In the genomic region with DNA sequence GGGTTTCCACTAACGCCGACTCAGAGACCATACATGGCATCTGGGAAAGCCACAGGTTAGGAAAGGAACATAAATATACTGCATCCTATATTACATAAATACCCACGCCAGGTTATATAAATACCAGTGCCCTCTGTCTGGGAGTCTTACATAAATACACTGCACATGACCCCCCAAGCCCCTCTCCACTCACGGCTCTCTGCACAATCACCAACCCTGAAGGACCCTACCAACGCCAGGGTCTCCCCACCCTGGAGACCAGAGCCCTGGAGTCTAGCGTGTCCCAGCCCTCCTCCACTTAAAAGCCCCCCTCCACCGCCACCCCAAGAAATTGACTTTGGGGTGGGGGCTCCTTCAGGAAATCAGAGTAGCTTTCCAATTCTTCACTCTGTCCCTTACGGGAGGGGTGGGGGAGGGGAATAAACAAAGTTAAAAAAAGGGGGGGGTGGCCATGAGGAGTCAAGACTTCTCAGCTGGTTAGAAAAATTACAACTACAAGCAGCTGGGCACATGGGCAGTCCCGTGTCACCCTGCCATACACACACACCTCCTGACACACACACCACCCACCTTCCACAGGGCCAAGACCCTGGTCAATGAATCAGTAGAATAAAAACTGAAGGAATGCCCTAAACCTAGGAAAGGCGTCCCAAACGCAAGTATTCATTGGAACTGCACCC, we compare ENCODE assay signal across 8 mouse cellular contexts. TPM values are rescaled to one million over a fixed set of nuclear protein-coding genes. Genes with fewer than 3 reads are reported as not detected.
DNase-seq lines count a peak whose midpoint lies in the region; ATAC-seq and TF ChIP-seq lines count a peak whose summit lies in the region.

No protein-coding gene starts in this region.

- H3K9me3 ChIP-seq in heart, embryonic 15.5 days (replicated peaks): no peaks in the 10 kb centered on the region
- no peaks in the 10 kb centered on the region for H3K9me3 ChIP-seq in hindbrain, embryonic 10.5 days
- H3K9me3 ChIP-seq in midbrain, embryonic 10.5 days (replicated peaks): no peaks in the 10 kb centered on the region

- intact Hi-C loops in heart, postnatal 36 days (cut with DNase I): loop anchor here (5.0 kb wide), 1 partner anchor 58 kb away; no protein-coding TSS in a partner anchor

- no peak for TF ChIP-seq CTCF in bone marrow, adult 2 months (IDR thresholded peaks at IDR 0.05; ENCODE audit: control insufficient read depth, insufficient read depth, low read length)

- peak overlapping the region; percentile 93 for H3K4me3 ChIP-seq in heart, embryonic 15.5 days
- peak overlapping the region; percentile 54 for H3K4me3 ChIP-seq in bone marrow, adult 2 months (replicated peaks; ENCODE audit: control insufficient read depth, low read depth, low read length)
- peak overlapping the region; percentile 98 for H3K4me3 ChIP-seq in hindbrain, embryonic 10.5 days
- peak overlapping the region; percentile 91 for H3K4me3 ChIP-seq in midbrain, embryonic 10.5 days

- peaks cover 71% of the 10 kb centered on the region for H3K4me1 ChIP-seq in heart, embryonic 15.5 days (replicated peaks)
- no peaks in the 10 kb centered on the region; the same call in 1 of the 2 replicates for H3K4me1 ChIP-seq in bone marrow, adult 2 months (ENCODE audit: control insufficient read depth, insufficient read depth, low read length)
- peaks cover 81% of the 10 kb centered on the region for H3K4me1 ChIP-seq in hindbrain, embryonic 10.5 days (replicated peaks)
- H3K4me1 ChIP-seq in midbrain, embryonic 10.5 days: peaks cover 77% of the 10 kb centered on the region

- no peaks in the 10 kb centered on the region for H3K27me3 ChIP-seq in heart, embryonic 15.5 days
- peaks cover 9% of the 10 kb centered on the region; the same call in 1 of the 2 replicates for H3K27me3 ChIP-seq in hindbrain, embryonic 10.5 days (ENCODE audit: insufficient read depth, poor library complexity, severe bottlenecking)
- H3K27me3 ChIP-seq in midbrain, embryonic 10.5 days (ENCODE audit: low read depth, poor library complexity, severe bottlenecking): peaks cover 8% of the 10 kb centered on the region; the same call in 1 of the 2 replicates

- WGBS in heart, embryonic 15.5 days: 22% methylated on average over 11 of the region's 11 CpGs
- WGBS in bone marrow, adult 2 months: 6% methylated on average over 11 of the region's 11 CpGs
- WGBS in hindbrain, embryonic 10.5 days: 27% methylated on average over 11 of the region's 11 CpGs
- 29% methylated on average over 11 of the region's 11 CpGs for WGBS in midbrain, embryonic 10.5 days

- H3K4me2 ChIP-seq in heart, embryonic 15.5 days: peak overlapping the region; percentile 70

- H3K9ac ChIP-seq in heart, embryonic 15.5 days: peak overlapping the region; percentile 97

- no peak for ATAC-seq in heart, embryonic 15.5 days (replicated peaks; ENCODE audit: insufficient number of reproducible peaks, insufficient read depth, low FRiP score, low read depth)

- TF ChIP-seq POLR2A in bone marrow, adult 2 months (IDR thresholded peaks at IDR 0.05; ENCODE audit: borderline replicate concordance, control insufficient read depth, low read depth, low read length): no peak

- peak overlapping the region; percentile 97 for H3K27ac ChIP-seq in heart, embryonic 15.5 days
- peak overlapping the region; percentile 88; the same call in 1 of the 2 replicates for H3K27ac ChIP-seq in bone marrow, adult 2 months (ENCODE audit: control insufficient read depth, insufficient read depth, low read depth, low read length, poor library complexity)
- H3K27ac ChIP-seq in hindbrain, embryonic 10.5 days: peak overlapping the region; percentile 100
- H3K27ac ChIP-seq in midbrain, embryonic 10.5 days (replicated peaks): peak overlapping the region; percentile 100

- DNase-seq in heart, postnatal 36 days: no peak
- DNase-seq in hindbrain, embryonic 10.5 days (ENCODE audit: low spot score): no peak
- no peak for DNase-seq in midbrain, embryonic 10.5 days (ENCODE audit: low spot score)
- no peak for DNase-seq in frontal cortex, postnatal 36 days (ENCODE audit: low spot score in 2 of 2)
- no peak for DNase-seq in urinary bladder, postnatal 14 days (ENCODE audit: low spot score)
- no peak for DNase-seq in adrenal gland, postnatal 4 days (ENCODE audit: low spot score in 2 of 2)

- peaks cover 12% of the 10 kb centered on the region; the same call in 1 of the 2 replicates for H3K36me3 ChIP-seq in heart, embryonic 15.5 days
- peaks cover 42% of the 10 kb centered on the region for H3K36me3 ChIP-seq in hindbrain, embryonic 10.5 days
- H3K36me3 ChIP-seq in midbrain, embryonic 10.5 days: peaks cover 39% of the 10 kb centered on the region

RNA-seq across cellular contexts. Expression of a gene that starts 14.6 kb away (rescaled TPM):
- 74.9 and 81.9 TPM in 2 replicates for polyA plus RNA-seq in heart, embryonic 15.5 days (2015; fragmentation: Nextera tagmentation; extraction: Ambion mirVana)
- 10 to 100 TPM; 55.8 to 60.5 TPM for total RNA-seq in heart, postnatal 36 days (2021)
- polyA plus RNA-seq in bone marrow, adult 2 months (2011; ENCODE audit: insufficient read depth, insufficient read length, low replicate concordance, missing spikeins): 12.3 and 34.2 TPM in 2 replicates
- polyA plus RNA-seq in hindbrain, embryonic 10.5 days (2016; fragmentation: Nextera tagmentation; extraction: Ambion mirVana): 148 and 190 TPM in 2 replicates
- polyA plus RNA-seq in midbrain, embryonic 10.5 days (2016; fragmentation: Nextera tagmentation; extraction: Ambion mirVana): 128 and 162 TPM in 2 replicates
- total RNA-seq in adrenal gland, postnatal 4 days (2021): 100 to 1,000 TPM; 108 to 111 TPM

RNA-seq across cellular contexts. Expression of a gene that starts 37.4 kb away (rescaled TPM):
- polyA plus RNA-seq in heart, embryonic 15.5 days (2015; fragmentation: Nextera tagmentation; extraction: Ambion mirVana): 58.3 and 83.8 TPM in 2 replicates
- total RNA-seq in heart, postnatal 36 days (2021): 10 to 100 TPM; 37.0 to 43.0 TPM
- polyA plus RNA-seq in bone marrow, adult 2 months (2011; ENCODE audit: insufficient read depth, insufficient read length, low replicate concordance, missing spikeins): 4.9 and 19.1 TPM in 2 replicates
- 54.8 and 56.2 TPM in 2 replicates for polyA plus RNA-seq in hindbrain, embryonic 10.5 days (2016; fragmentation: Nextera tagmentation; extraction: Ambion mirVana)
- polyA plus RNA-seq in midbrain, embryonic 10.5 days (2016; fragmentation: Nextera tagmentation; extraction: Ambion mirVana): 56.3 and 58.7 TPM in 2 replicates
- total RNA-seq in adrenal gland, postnatal 4 days (2021): 10 to 100 TPM; 45.7 to 47.4 TPM
